Mouse (Mus musculus): ENCODE data around the gene Eps15l1. TPM values are rescaled to one million over a fixed set of nuclear protein-coding genes. Genes with fewer than 3 reads are reported as not detected.

Eps15l1 gene
- total and polyA plus RNA-seq, 3 experiments = 19.1 to 40.8 TPM; not detected in 1

DNA sequence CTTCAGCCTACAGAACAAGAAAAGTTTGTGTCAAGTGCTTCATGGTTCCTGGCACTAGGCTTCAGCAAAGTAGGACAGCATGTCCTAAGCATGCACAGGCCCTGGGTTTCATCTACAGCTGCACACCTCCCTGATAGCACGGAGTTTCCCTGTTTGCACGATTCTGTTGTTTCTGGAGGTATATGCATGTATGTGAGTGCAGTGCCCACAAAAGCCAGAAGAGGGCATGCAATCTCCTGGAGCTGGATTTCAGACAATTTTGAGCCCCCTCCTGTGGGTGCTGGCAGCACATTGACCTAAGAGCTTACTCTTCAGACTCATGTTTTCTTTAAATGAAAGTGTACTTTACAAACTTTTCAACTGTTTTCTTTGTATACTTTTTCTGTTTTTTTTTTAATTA lies 32.6 kb upstream of the Eps15l1 start:
- peaks cover 0 to 4% of the 10 kb centered on the region in 2 experiments; a peak in 1 of 4 replicates for H3K36me3 ChIP-seq (ENCODE audit: control insufficient read depth in 1 of 2, insufficient read depth in 2 of 2, low read length in 2 of 2)
- H3K9me3 ChIP-seq (replicated peaks; ENCODE audit: insufficient read depth, low read length) = no peaks in the 10 kb centered on the region

DNA sequence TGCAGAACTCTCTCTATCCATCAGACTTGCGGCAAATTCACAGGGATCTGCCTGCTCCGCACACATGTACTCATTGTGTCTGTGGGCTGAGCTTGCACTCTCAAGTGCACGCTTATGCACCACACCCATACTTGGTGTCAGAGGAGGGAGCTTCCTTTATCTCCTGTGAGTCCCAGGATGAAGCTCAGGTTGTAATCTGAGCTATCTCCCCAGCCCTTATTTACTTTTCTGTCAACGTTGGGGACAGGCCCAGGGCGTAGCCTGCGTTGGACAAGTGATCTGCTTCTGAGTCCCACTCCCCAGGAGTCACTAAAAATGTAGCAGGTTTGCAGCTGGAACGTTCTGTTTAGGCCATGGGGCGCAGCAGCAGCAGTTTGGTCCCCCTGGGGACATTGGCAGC lies 30.3 kb upstream of the Eps15l1 start:
- Histone ChIP-seq H3K27ac (ENCODE audit: control insufficient read depth, low read depth, low read length) (no peak overlapping the region), H3K9me3 (replicated peaks; ENCODE audit: insufficient read depth, low read length) (no peaks in the 10 kb centered on the region), H3K79me2 (ENCODE audit: control insufficient read depth, insufficient read depth, low read length, poor library complexity) (peaks cover 3% of the 10 kb centered on the region; the same call in 1 of the 2 replicates), H3K36me3 (ENCODE audit: control insufficient read depth in 1 of 2, insufficient read depth in 2 of 2, low read length in 2 of 2) (peaks cover 0 to 4% of the 10 kb centered on the region in 2 experiments; a peak in 1 of 4 replicates), H3K27me3 (ENCODE audit: control insufficient read depth in 1 of 2, insufficient read depth in 2 of 2, low read length in 2 of 2) (no peaks in the 10 kb centered on the region), H3K4me1 (ENCODE audit: control insufficient read depth in 1 of 2, insufficient read depth in 2 of 2, low read length in 2 of 2) (no peaks in the 10 kb centered on the region), H3K9ac (ENCODE audit: control insufficient read depth, low read depth, low read length, poor library complexity, severe bottlenecking) (no peak overlapping the region), H3K4me3 (ENCODE audit: control insufficient read depth in 1 of 2, insufficient read depth in 1 of 2, low read depth in 2 of 2, low read length in 2 of 2) (no peak overlapping the region)
- no peak for DNase-seq (ENCODE audit: low read depth, low spot score)
- TF ChIP-seq ELF1 (IDR thresholded peaks at IDR 0.05; ENCODE audit: low read depth, low read length) (no peak), USF2 (IDR thresholded peaks at IDR 0.05; ENCODE audit: borderline replicate concordance in 1 of 2, insufficient read depth in 1 of 2, low read depth in 1 of 2, low read length in 2 of 2) (no peak), TBP (IDR thresholded peaks at IDR 0.05; ENCODE audit: low read depth, low read length) (no peak), NRF1 (IDR thresholded peaks at IDR 0.05; ENCODE audit: insufficient read depth, low read depth, low read length, poor library complexity, severe bottlenecking) (no peak), GATA1 (IDR thresholded peaks at IDR 0.05; ENCODE audit: low read depth, low read length) (no peak)

More for the DNA sequence above, 32.6 kb upstream of the Eps15l1 start:
- TF ChIP-seq MEF2A (IDR thresholded peaks at IDR 0.05; ENCODE audit: extremely low read depth, insufficient replicate concordance, low read depth, low read length, poor library complexity, severe bottlenecking) = no peak
- no peak for TF ChIP-seq CHD2 (IDR thresholded peaks at IDR 0.05; ENCODE audit: low read length)
- TF ChIP-seq CTCF (IDR thresholded peaks at IDR 0.05 in 2 of 3, conservative IDR thresholded peaks at IDR 0.05 in 1 of 3; ENCODE audit: control insufficient read depth in 1 of 3, insufficient read depth in 1 of 3, low read depth in 2 of 3, low read length in 3 of 3, poor library complexity in 1 of 3, severe bottlenecking in 1 of 3) = peak in 2 of 3 experiments; percentile 13 to 29; a peak in 2 of 6 replicates
- no peak for TF ChIP-seq NELFE (IDR thresholded peaks at IDR 0.05; ENCODE audit: low read depth, low read length)
- TF ChIP-seq EP300 (IDR thresholded peaks at IDR 0.05; ENCODE audit: low read depth in 1 of 2, low read length in 2 of 2) = no peak
- TF ChIP-seq ETS1 (IDR thresholded peaks at IDR 0.05; ENCODE audit: low read depth, low read length) = no peak
- no peak for TF ChIP-seq GATA1 (IDR thresholded peaks at IDR 0.05; ENCODE audit: low read depth, low read length)
- 0 out of 2 replicates have a peak, but pooled peaks have one; percentile 3 for TF ChIP-seq SMC3 (IDR thresholded peaks at IDR 0.05; ENCODE audit: low read depth, low read length)
- no peak for TF ChIP-seq MAX (IDR thresholded peaks at IDR 0.05; ENCODE audit: low read length)
- no peak for TF ChIP-seq RCOR1 (IDR thresholded peaks at IDR 0.05; ENCODE audit: low read depth, low read length)
- no peak for TF ChIP-seq USF2 (IDR thresholded peaks at IDR 0.05; ENCODE audit: borderline replicate concordance in 1 of 2, insufficient read depth in 1 of 2, low read depth in 1 of 2, low read length in 2 of 2)
- DNase-seq (ENCODE audit: low read depth, low spot score) = no peak
- H3K27ac ChIP-seq (ENCODE audit: control insufficient read depth, low read depth, low read length) = no peak overlapping the region
- no peaks in the 10 kb centered on the region for H3K4me1 ChIP-seq (ENCODE audit: control insufficient read depth in 1 of 2, insufficient read depth in 2 of 2, low read length in 2 of 2)
- no peaks in the 10 kb centered on the region for H3K79me2 ChIP-seq (ENCODE audit: control insufficient read depth, insufficient read depth, low read length, poor library complexity)
- H3K9ac ChIP-seq (ENCODE audit: control insufficient read depth, low read depth, low read length, poor library complexity, severe bottlenecking) = no peak overlapping the region
- H3K27me3 ChIP-seq (ENCODE audit: control insufficient read depth in 1 of 2, insufficient read depth in 2 of 2, low read length in 2 of 2) = no peaks in the 10 kb centered on the region
- H3K4me3 ChIP-seq (ENCODE audit: control insufficient read depth in 1 of 2, insufficient read depth in 1 of 2, low read depth in 2 of 2, low read length in 2 of 2) = no peak overlapping the region
